Mouse (Mus musculus): ENCODE measurements around the gene Strc. TPM values are rescaled to one million over a fixed set of nuclear protein-coding genes. Genes with fewer than 3 reads are reported as not detected.

Gene Strc
- polyA plus RNA-seq, 1 experiment = not detected

DNA sequence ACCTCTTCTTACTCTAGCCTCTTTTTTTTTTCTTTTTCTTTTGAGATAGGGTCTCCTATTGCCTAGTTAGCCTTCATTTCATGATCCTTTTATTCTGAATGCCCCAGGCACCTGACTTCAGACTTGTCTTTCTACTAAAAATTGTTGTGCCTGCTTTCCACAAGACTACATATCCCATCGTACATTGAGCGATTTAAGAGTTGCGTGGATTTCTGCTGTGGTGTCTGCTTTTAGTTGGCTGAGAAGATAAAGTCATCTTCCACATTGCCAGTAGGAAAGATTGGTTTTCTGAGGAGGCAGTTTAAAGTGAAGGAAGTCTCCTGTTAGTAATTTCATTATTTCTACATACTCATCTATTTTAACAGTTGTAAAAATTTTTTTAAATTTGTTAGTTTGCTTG, 28.6 kb upstream of the Strc start:
- Histone ChIP-seq H3K9me3 (replicated peaks; ENCODE audit: control insufficient read depth, insufficient read depth, low read length, poor library complexity, severe bottlenecking) (no peaks in the 10 kb centered on the region), H3K4me3 (ENCODE audit: low read depth, low read length) (no peak overlapping the region), H3K36me3 (ENCODE audit: control insufficient read depth, insufficient read depth, low read length, poor library complexity, severe bottlenecking) (peaks cover 40% of the 10 kb centered on the region), H3K4me1 (ENCODE audit: control insufficient read depth, insufficient read depth, low read length) (no peaks in the 10 kb centered on the region), H3K9ac (ENCODE audit: low read depth, poor library complexity, severe bottlenecking) (0 out of 2 replicates have a peak overlapping the region, but pooled peaks have one; percentile 96), H3K27ac (ENCODE audit: insufficient read depth, low read length) (no peak overlapping the region), H3K27me3 (ENCODE audit: control insufficient read depth, insufficient read depth, low read length, poor library complexity, severe bottlenecking) (no peaks in the 10 kb centered on the region)
- TF ChIP-seq POLR2A (IDR thresholded peaks at IDR 0.05; ENCODE audit: insufficient read depth, low read length) (no peak), CTCF (IDR thresholded peaks at IDR 0.05; ENCODE audit: low read depth, low read length) (no peak)

DNA sequence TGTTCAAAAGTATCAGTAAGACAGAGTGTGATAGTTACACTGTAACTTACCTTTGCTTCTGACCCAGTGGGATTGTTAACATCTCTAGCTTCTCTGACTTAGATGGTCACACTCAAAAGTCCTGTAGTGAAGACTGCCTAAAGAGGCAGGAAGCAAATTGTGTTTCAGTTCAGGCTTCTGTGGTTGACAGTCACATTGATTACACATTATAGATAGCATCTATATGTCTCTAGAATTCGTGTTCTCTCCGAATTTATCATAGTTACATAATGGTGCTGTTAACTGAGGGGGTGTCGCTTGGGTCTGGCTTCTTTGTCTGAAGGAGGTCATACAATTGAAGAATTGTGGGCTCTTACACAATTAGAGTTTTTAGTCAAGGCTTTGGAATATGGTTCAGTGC, 28.1 kb upstream of the Strc start:
- no peak for TF ChIP-seq EP300 (IDR thresholded peaks at IDR 0.05; ENCODE audit: insufficient read depth, low read depth, low read length)
- TF ChIP-seq CTCF (IDR thresholded peaks at IDR 0.05; ENCODE audit: low read depth, low read length) = no peak
- TF ChIP-seq POLR2A (IDR thresholded peaks at IDR 0.05; ENCODE audit: insufficient read depth, low read length) = no peak
- Histone ChIP-seq H3K4me3 (ENCODE audit: low read depth, low read length) (no peak overlapping the region), H3K36me3 (ENCODE audit: control insufficient read depth, insufficient read depth, low read length, poor library complexity, severe bottlenecking) (peaks cover 39% of the 10 kb centered on the region), H3K27ac (ENCODE audit: insufficient read depth, low read length) (no peak overlapping the region), H3K4me1 (ENCODE audit: control insufficient read depth, insufficient read depth, low read length) (no peaks in the 10 kb centered on the region), H3K27me3 (ENCODE audit: control insufficient read depth, insufficient read depth, low read length, poor library complexity, severe bottlenecking) (no peaks in the 10 kb centered on the region), H3K9ac (ENCODE audit: low read depth, poor library complexity, severe bottlenecking) (0 out of 2 replicates have a peak overlapping the region, but pooled peaks have one; percentile 96), H3K9me3 (replicated peaks; ENCODE audit: control insufficient read depth, insufficient read depth, low read length, poor library complexity, severe bottlenecking) (no peaks in the 10 kb centered on the region)

DNA sequence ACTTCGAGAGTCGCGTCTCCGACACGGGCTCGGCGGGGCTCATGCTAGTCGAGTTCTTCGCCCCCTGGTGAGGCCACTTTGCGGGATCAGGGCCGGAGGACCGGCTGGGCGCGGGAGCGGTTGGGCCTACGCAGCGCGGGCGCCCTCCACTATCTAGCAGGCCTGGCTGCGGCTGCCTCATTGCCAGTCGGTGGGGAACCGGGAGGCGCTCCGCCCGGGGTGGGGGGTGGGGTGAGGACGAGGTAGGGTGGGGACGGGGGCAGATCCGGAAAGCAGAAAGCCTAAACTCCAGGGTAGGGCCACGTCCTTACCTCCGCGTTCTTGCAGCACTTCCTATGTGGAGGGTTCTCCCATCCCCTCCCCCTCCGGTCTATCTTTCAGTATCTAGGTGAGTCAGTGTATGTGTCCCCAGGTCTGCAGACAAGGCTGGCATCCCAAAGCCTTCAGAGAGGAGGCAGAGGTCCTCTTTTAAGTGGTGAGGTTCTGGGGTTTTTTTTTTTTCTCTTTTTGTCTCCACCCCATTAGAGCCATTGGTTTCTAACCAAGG, 27.2 kb upstream of the Strc start:
- no peaks in the 10 kb centered on the region for H3K4me1 ChIP-seq (ENCODE audit: control insufficient read depth, insufficient read depth, low read length)
- no peak for TF ChIP-seq POLR2A (IDR thresholded peaks at IDR 0.05; ENCODE audit: insufficient read depth, low read length)
- TF ChIP-seq EP300 (IDR thresholded peaks at IDR 0.05; ENCODE audit: insufficient read depth, low read depth, low read length) = no peak
- no peak for TF ChIP-seq CTCF (IDR thresholded peaks at IDR 0.05; ENCODE audit: low read depth, low read length)
- H3K4me3 ChIP-seq (ENCODE audit: low read depth, low read length) = peak overlapping the region; percentile 100
- H3K27ac ChIP-seq (ENCODE audit: insufficient read depth, low read length) = peak overlapping the region; percentile 88
- H3K27me3 ChIP-seq (ENCODE audit: control insufficient read depth, insufficient read depth, low read length, poor library complexity, severe bottlenecking) = no peaks in the 10 kb centered on the region
- H3K36me3 ChIP-seq (ENCODE audit: control insufficient read depth, insufficient read depth, low read length, poor library complexity, severe bottlenecking) = peaks cover 35% of the 10 kb centered on the region
- no peaks in the 10 kb centered on the region for H3K9me3 ChIP-seq (replicated peaks; ENCODE audit: control insufficient read depth, insufficient read depth, low read length, poor library complexity, severe bottlenecking)
- peak overlapping the region; percentile 96 for H3K9ac ChIP-seq (ENCODE audit: low read depth, poor library complexity, severe bottlenecking)

DNA sequence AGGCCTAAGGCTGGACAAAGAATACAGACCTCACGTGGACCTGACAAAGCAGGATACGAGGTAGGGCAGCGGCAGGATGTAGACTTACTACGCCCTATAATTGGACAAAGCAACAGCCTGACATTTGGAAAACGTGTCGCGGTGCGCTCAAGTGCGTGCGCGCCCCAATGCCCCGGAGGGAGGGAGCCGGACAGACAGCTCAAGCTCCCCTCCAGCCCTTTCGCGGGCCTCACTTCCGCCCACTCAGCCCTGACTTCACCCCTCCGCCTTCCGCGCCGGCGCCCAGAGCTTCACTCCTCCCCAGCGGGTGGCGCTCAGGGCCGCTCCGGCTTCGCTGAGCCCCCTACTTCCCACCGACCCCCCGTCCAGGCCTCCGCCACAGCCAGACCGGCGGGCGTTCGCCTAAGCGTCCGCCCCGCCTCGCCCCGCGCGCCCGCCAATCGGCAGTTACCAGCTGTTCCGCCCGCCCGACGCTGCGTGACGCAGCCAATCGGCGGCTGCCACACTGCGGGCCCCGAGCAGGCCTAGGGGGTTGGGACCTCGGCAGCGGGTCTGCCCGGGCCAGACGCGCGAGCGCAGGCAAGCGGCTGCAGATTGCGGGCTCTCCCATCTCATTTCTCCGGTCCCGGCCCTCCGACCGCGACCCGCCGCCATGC, 26.5 kb upstream of the Strc start, which contains the start of the genes Pdia3 and Catsper2:
Pdia3 (plus strand) TSS at position 389 of the 656 bp plus-strand sequence.
Catsper2 (minus strand) TSS at position 406 of the 656 bp plus-strand sequence.
- Histone ChIP-seq H3K36me3 (ENCODE audit: control insufficient read depth, insufficient read depth, low read length, poor library complexity, severe bottlenecking) (peaks cover 28% of the 10 kb centered on the region), H3K9me3 (replicated peaks; ENCODE audit: control insufficient read depth, insufficient read depth, low read length, poor library complexity, severe bottlenecking) (no peaks in the 10 kb centered on the region), H3K4me1 (ENCODE audit: control insufficient read depth, insufficient read depth, low read length) (no peaks in the 10 kb centered on the region), H3K9ac (ENCODE audit: low read depth, poor library complexity, severe bottlenecking) (peak within 1 kb of the TSS; percentile 96), H3K27me3 (ENCODE audit: control insufficient read depth, insufficient read depth, low read length, poor library complexity, severe bottlenecking) (no peaks in the 10 kb centered on the region), H3K4me3 (ENCODE audit: low read depth, low read length) (peak within 1 kb of the TSS; percentile 100), H3K27ac (ENCODE audit: insufficient read depth, low read length) (peak within 1 kb of the TSS; percentile 88)
- 0 out of 2 replicates have a peak, but pooled peaks have one; percentile 43 for TF ChIP-seq EP300 (IDR thresholded peaks at IDR 0.05; ENCODE audit: insufficient read depth, low read depth, low read length)
- TF ChIP-seq POLR2A (IDR thresholded peaks at IDR 0.05; ENCODE audit: insufficient read depth, low read length) = peak; percentile 76
- no peak for TF ChIP-seq CTCF (IDR thresholded peaks at IDR 0.05; ENCODE audit: low read depth, low read length)

DNA sequence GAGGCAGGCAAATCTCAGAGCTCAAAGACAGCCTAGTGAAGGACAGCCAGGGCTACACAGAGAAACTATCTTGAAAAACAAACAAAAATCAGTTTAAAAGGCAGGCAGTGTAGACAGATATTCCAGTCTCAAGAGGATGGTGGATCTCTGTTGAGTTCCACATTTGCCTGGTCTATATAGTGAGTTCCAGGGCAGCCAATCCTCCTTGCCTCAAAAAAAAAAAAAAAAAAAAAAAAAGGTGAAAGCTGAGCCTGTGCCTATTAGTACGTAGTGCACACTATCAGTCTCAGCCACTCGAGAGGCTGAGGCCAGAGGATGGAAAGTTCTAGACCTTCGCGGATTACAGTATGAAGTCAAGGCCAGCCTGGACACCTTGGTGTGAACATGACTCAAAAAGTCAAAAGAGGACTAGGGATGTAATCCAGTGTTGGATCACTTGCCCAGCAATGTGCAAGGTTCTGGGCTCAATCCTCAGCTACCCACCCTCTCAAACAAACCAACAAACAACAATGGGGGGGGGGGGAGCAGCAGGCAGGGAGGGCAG, 25.9 kb upstream of the Strc start:
- no peaks in the 10 kb centered on the region for H3K27me3 ChIP-seq (ENCODE audit: control insufficient read depth, insufficient read depth, low read length, poor library complexity, severe bottlenecking)
- H3K4me1 ChIP-seq (ENCODE audit: control insufficient read depth, insufficient read depth, low read length) = no peaks in the 10 kb centered on the region
- peak overlapping the region; percentile 78 for H3K27ac ChIP-seq (ENCODE audit: insufficient read depth, low read length)
- peaks cover 24% of the 10 kb centered on the region for H3K36me3 ChIP-seq (ENCODE audit: control insufficient read depth, insufficient read depth, low read length, poor library complexity, severe bottlenecking)
- peak overlapping the region; percentile 96 for H3K9ac ChIP-seq (ENCODE audit: low read depth, poor library complexity, severe bottlenecking)
- H3K9me3 ChIP-seq (replicated peaks; ENCODE audit: control insufficient read depth, insufficient read depth, low read length, poor library complexity, severe bottlenecking) = no peaks in the 10 kb centered on the region
- H3K4me3 ChIP-seq (ENCODE audit: low read depth, low read length) = peak overlapping the region; percentile 80
- TF ChIP-seq CTCF (IDR thresholded peaks at IDR 0.05; ENCODE audit: low read depth, low read length) = no peak
- TF ChIP-seq EP300 (IDR thresholded peaks at IDR 0.05; ENCODE audit: insufficient read depth, low read depth, low read length) = no peak
- TF ChIP-seq POLR2A (IDR thresholded peaks at IDR 0.05; ENCODE audit: insufficient read depth, low read length) = no peak

DNA sequence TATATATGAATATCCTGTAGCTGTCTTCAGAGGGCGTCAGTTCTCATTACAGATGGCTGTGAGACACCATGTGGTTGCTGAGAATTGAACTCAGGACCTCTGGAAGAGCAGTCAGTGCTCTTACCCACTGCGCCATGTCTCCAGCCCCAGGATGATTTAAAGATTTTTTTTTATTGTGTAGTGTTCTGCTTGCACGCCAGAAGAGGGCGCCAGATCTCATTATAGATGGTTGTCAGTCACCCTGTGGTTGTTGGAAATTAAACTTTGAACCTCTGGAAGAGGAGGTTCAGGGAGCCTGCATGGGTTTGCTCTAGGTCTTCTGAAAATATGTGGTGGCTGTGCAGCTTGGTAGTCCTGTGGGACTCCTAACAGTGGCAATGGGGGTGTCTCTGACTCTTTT, 21.2 kb upstream of the Strc start:
- Histone ChIP-seq H3K27me3 (ENCODE audit: control insufficient read depth, insufficient read depth, low read length, poor library complexity, severe bottlenecking) (no peaks in the 10 kb centered on the region), H3K36me3 (ENCODE audit: control insufficient read depth, insufficient read depth, low read length, poor library complexity, severe bottlenecking) (no peaks in the 10 kb centered on the region), H3K27ac (ENCODE audit: insufficient read depth, low read length) (no peak overlapping the region), H3K9me3 (replicated peaks; ENCODE audit: control insufficient read depth, insufficient read depth, low read length, poor library complexity, severe bottlenecking) (no peaks in the 10 kb centered on the region), H3K4me1 (ENCODE audit: control insufficient read depth, insufficient read depth, low read length) (no peaks in the 10 kb centered on the region), H3K9ac (ENCODE audit: low read depth, poor library complexity, severe bottlenecking) (no peak overlapping the region), H3K4me3 (ENCODE audit: low read depth, low read length) (no peak overlapping the region)
- peak; percentile 1 for TF ChIP-seq CTCF (IDR thresholded peaks at IDR 0.05; ENCODE audit: low read depth, low read length)
- no peak for TF ChIP-seq POLR2A (IDR thresholded peaks at IDR 0.05; ENCODE audit: insufficient read depth, low read length)

Data from ES-Bruce4 (cell line).